28 mouse cellular contexts compared by ENCODE assay signal in genomic region chr13:83045970-83046369, GRCm38 (mm10).
"Had no signal": no experiment of that assay in that cellular context is flagged by ENCODE, and none has a peak within 500 bp of the region (broad histone marks: within the 10 kb centered on the region; RNA-seq: fewer than 3 reads in every experiment).

No protein-coding gene starts in this region.

- H3K36me3 ChIP-seq: embryonic facial prominence, embryonic 10.5 days; embryonic facial prominence, embryonic 12.5 days; embryonic facial prominence, embryonic 13.5 days; embryonic facial prominence, embryonic 15.5 days; forebrain, embryonic 10.5 days; forebrain, embryonic 12.5 days; forebrain, embryonic 15.5 days had no signal

- H3K27me3 ChIP-seq: embryonic facial prominence, embryonic 12.5 days; embryonic facial prominence, embryonic 13.5 days; embryonic facial prominence, embryonic 15.5 days; forebrain, embryonic 12.5 days; forebrain, embryonic 13.5 days; forebrain, embryonic 15.5 days had no signal

- H3K4me3 ChIP-seq: embryonic facial prominence, embryonic 10.5 days; embryonic facial prominence, embryonic 12.5 days; embryonic facial prominence, embryonic 13.5 days; embryonic facial prominence, embryonic 15.5 days; erythroblast, embryonic 14.5 days; forebrain, embryonic 10.5 days; forebrain, embryonic 12.5 days; forebrain, embryonic 13.5 days; forebrain, embryonic 15.5 days; gastrocnemius, adult 2 months; heart, adult 2 months had no signal

- H3K4me1 ChIP-seq: embryonic facial prominence, embryonic 15.5 days; forebrain, embryonic 10.5 days; forebrain, embryonic 12.5 days; forebrain, embryonic 13.5 days; forebrain, embryonic 15.5 days had no signal

- ATAC-seq: forebrain, embryonic 13.5 days; forebrain, embryonic 14.5 days; forebrain, embryonic 15.5 days; forebrain, embryonic 16.5 days; forebrain, postnatal 0 days had no signal

- H3K27ac ChIP-seq: embryonic facial prominence, embryonic 12.5 days; embryonic facial prominence, embryonic 13.5 days; embryonic facial prominence, embryonic 15.5 days; forebrain, embryonic 10.5 days; forebrain, embryonic 12.5 days; forebrain, embryonic 13.5 days; forebrain, embryonic 15.5 days; gastrocnemius, adult 2 months; heart, adult 2 months had no signal

- DNase-seq: cerebellum, adult 18-20 months; cerebellum, adult 2 months; cerebellum, adult 8-10 months; cerebellum, adult 9-10 months; cerebellum, adult 9-11 months; cerebellum, postnatal 10 days; cerebellum, postnatal 14 days; cerebellum, postnatal 25 days; cerebellum, postnatal 36 days; forebrain, postnatal 0 days; gastrocnemius, adult 2 months; gastrocnemius, postnatal 10 days; gastrocnemius, postnatal 25 days; gastrocnemius, postnatal 36 days; heart, adult 11 months; heart, adult 18-20 months; heart, adult 2 months had no signal
